Mouse (Mus musculus) heart, embryonic 13.5 days (tissue): ENCODE results near the gene Tdrd1. TPM values are rescaled to one million over a fixed set of nuclear protein-coding genes. Genes with fewer than 3 reads are reported as not detected.

ENCODE experiments used
- ATAC-seq: fragments of 200-750 bp; cut with Nextera tagmentation; 2 replicates; pipeline ENCODE4 v1.8.0; 2017; ENCODE audit warnings: moderate TSS enrichment; ENCODE audit not compliant: insufficient number of reproducible peaks, low FRiP score, low TSS enrichment; ENCODE audit errors: extremely low read depth
- H3K27ac ChIP-seq: fragments of 300-500 bp; sonication (generic); replicated peaks from 2 replicates; pipeline ENCODE4 v1.5.1; 2015; ENCODE audit warnings: moderate library complexity, mild to moderate bottlenecking, inconsistent platforms
- H3K27me3 ChIP-seq: fragments of 300-500 bp; sonication (generic); replicated peaks from 2 replicates; pipeline ENCODE4 v1.6.1; 2015; ENCODE audit warnings: mild to moderate bottlenecking, inconsistent platforms
- H3K36me3 ChIP-seq: fragments of 300-500 bp; sonication (generic); 2 replicates; pipeline ENCODE4 v1.6.1; 2015; ENCODE audit warnings: mild to moderate bottlenecking, inconsistent platforms
- H3K4me1 ChIP-seq: fragments of 300-500 bp; sonication (generic); 2 replicates; pipeline ENCODE4 v1.6.1; 2015; ENCODE audit warnings: inconsistent platforms
- H3K4me2 ChIP-seq: fragments of 300-500 bp; sonication (generic); 2 replicates; pipeline ENCODE4 v1.6.1; 2015; ENCODE audit warnings: inconsistent platforms, mild to moderate bottlenecking, moderate library complexity
- H3K4me3 ChIP-seq: fragments of 300-500 bp; sonication (generic); 2 replicates; pipeline ENCODE4 v1.5.1; 2015; ENCODE audit warnings: moderate library complexity, mild to moderate bottlenecking, inconsistent platforms
- H3K9ac ChIP-seq: fragments of 300-500 bp; sonication (generic); 2 replicates; pipeline ENCODE4 v1.6.1; 2015; ENCODE audit warnings: inconsistent platforms, mild to moderate bottlenecking, moderate library complexity
- H3K9me3 ChIP-seq: fragments of 300-500 bp; sonication (generic); 2 replicates; pipeline ENCODE4 v1.6.1; 2016; ENCODE audit warnings: inconsistent platforms
- WGBS: fragments of 180-500 bp; shearing (Covaris S2); methylation state at CpG from one replicate; pipeline ENCODE4 v1.1.7; 2015; ENCODE audit warnings: mixed read lengths; 5-methylcytosine and 5-hydroxymethylcytosine counted together
- polyA plus RNA-seq: library from polyadenylated mRNA; unstranded; fragments of >200 nt; fragmentation: Nextera tagmentation; extraction: Ambion mirVana; gene quantifications from 2 replicates; pipeline ENCODE4 v1.2.1, GENCODE M21; 2015

Tdrd1 gene
- polyA plus RNA-seq, 1 experiment from 2014 or later = 0.75 TPM

- Histone ChIP-seq H3K27me3 (peaks cover 10% of the 10 kb centered on the region; the same call in 1 of the 2 replicates), H3K4me2 (no peak overlapping the region), H3K4me3 (no peak overlapping the region), H3K9ac (no peak overlapping the region), H3K9me3 (peaks cover 5% of the 10 kb centered on the region; the same call in 1 of the 2 replicates), H3K27ac (no peak overlapping the region), H3K36me3 (no peaks in the 10 kb centered on the region), H3K4me1 (no peaks in the 10 kb centered on the region)
- 91% methylated on average over 3 of the region's 3 CpGs for WGBS
- no peak for ATAC-seq
Measured at GRCm38 (mm10) chr19:56914658-56915057, 88.6 kb downstream of the Tdrd1 start.

GRCm38 (mm10) chr19:56915084-56915483 lies 89.1 kb downstream of the Tdrd1 start:
- WGBS = 54% methylated on average over 6 of the region's 6 CpGs
- Histone ChIP-seq H3K4me2 (no peak overlapping the region), H3K9me3 (peaks cover 5% of the 10 kb centered on the region; the same call in 1 of the 2 replicates), H3K27ac (no peak overlapping the region), H3K4me1 (no peaks in the 10 kb centered on the region), H3K27me3 (peaks cover 10% of the 10 kb centered on the region; the same call in 1 of the 2 replicates), H3K36me3 (no peaks in the 10 kb centered on the region), H3K9ac (no peak overlapping the region), H3K4me3 (no peak overlapping the region)
- ATAC-seq = no peak

Other genes starting within 250 kb of the Tdrd1 start
- 2.9 and 3.0 TPM in 2 replicates for gene Adrb1, start 104.0 kb upstream of the Tdrd1 start, polyA plus RNA-seq
- 15.6 and 15.8 TPM in 2 replicates for gene Ccdc186, start 4.0 kb upstream of the Tdrd1 start, polyA plus RNA-seq
- 0.37 and 0.51 TPM in 2 replicates for gene Vwa2, start 48.0 kb downstream of the Tdrd1 start, polyA plus RNA-seq
- 1.6 and 1.7 TPM in 2 replicates for gene Afap1l2, start 182.0 kb downstream of the Tdrd1 start, polyA plus RNA-seq